Mouse (Mus musculus) right cerebral cortex, postnatal 10 days (tissue): ENCODE results near the gene Fam45a.
"Not testable (repeated sequence)": the region's sequence is repeated elsewhere in the genome, so short reads cannot be mapped to it uniquely, and the experiment has no call there.

Experiments
- DNase-seq, 2 experiments: peaks; one replicate each; pipeline ENCODE4 v3.0.0; 2021; ENCODE audit warnings: low spot score in 2 of 2

The Fam45a gene

GRCm38 (mm10) chr19:60845731-60846130 is 34.3 kb downstream of the Fam45a start:
- DNase-seq: no peak

- peak; percentile 94 to 95 for DNase-seq
Observed at GRCm38 (mm10) chr19:60860868-60861700, 49.7 kb downstream of the Fam45a start, which contains the start of gene Sfxn4. Gene Sfxn4 (minus strand): TSS chr19:60861479.

- not testable (repeated sequence) for DNase-seq
Observed at GRCm38 (mm10) chr19:60866169-60866568, 54.8 kb downstream of the Fam45a start.

- no peak for DNase-seq
Observed at GRCm38 (mm10) chr19:60870489-60870888, 59.1 kb downstream of the Fam45a start.

- no peak for DNase-seq
Observed at GRCm38 (mm10) chr19:60871366-60871765, 60.0 kb downstream of the Fam45a start.

GRCm38 (mm10) chr19:60872272-60872671 is 60.9 kb downstream of the Fam45a start:
- DNase-seq: no peak

GRCm38 (mm10) chr19:60873501-60873900 is 62.1 kb downstream of the Fam45a start:
- peak; percentile 38 to 45 for DNase-seq

GRCm38 (mm10) chr19:60874064-60874694 is 62.8 kb downstream of the Fam45a start, which contains the start of gene Prdx3:
Gene Prdx3 (minus strand): TSS chr19:60874556.
- DNase-seq: peak; percentile 96

- peak; percentile 49 to 50 for DNase-seq
Observed at GRCm38 (mm10) chr19:60883129-60883528, 71.7 kb downstream of the Fam45a start.
